Mouse (Mus musculus): ENCODE measurements around the gene Mob2.

Mob2 gene

GRCm38 (mm10) chr7:142025196-142025595 is 35.7 kb downstream of the Mob2 start:
- DNase-seq (ENCODE audit: low spot score in 2 of 2): no peak

- DNase-seq (ENCODE audit: low spot score in 2 of 2): no peak
These were observed 40.0 kb downstream of the Mob2 start for GRCm38 (mm10) chr7:142020827-142021226.

- DNase-seq (ENCODE audit: low spot score in 2 of 2): peak in 1 of 2 experiments; percentile 56
These were observed 41.2 kb downstream of the Mob2 start for GRCm38 (mm10) chr7:142019699-142020098.

- no peak for DNase-seq (ENCODE audit: low spot score in 2 of 2)
These were observed 44.3 kb downstream of the Mob2 start for GRCm38 (mm10) chr7:142016562-142016961.

GRCm38 (mm10) chr7:142001597-142002340 is 59.1 kb downstream of the Mob2 start:
- DNase-seq (ENCODE audit: low spot score in 2 of 2): no peak

- no peak for DNase-seq (ENCODE audit: low spot score in 2 of 2)
These were observed 60.2 kb downstream of the Mob2 start for GRCm38 (mm10) chr7:142000661-142001060.

GRCm38 (mm10) chr7:141994121-141994520 is 66.7 kb downstream of the Mob2 start:
- DNase-seq (ENCODE audit: low spot score in 2 of 2): no peak

GRCm38 (mm10) chr7:141991183-141991582 is 69.7 kb downstream of the Mob2 start:
- DNase-seq (ENCODE audit: low spot score in 2 of 2): no peak

GRCm38 (mm10) chr7:141988314-141988806 is 72.5 kb downstream of the Mob2 start:
- no peak for DNase-seq (ENCODE audit: low spot score in 2 of 2)

GRCm38 (mm10) chr7:141981237-141981636 is 79.6 kb downstream of the Mob2 start:
- no peak for DNase-seq (ENCODE audit: low spot score in 2 of 2)

- no peak for DNase-seq (ENCODE audit: low spot score in 2 of 2)
These were observed 81.6 kb downstream of the Mob2 start for GRCm38 (mm10) chr7:141979247-141979646.

- no peak for DNase-seq (ENCODE audit: low spot score in 2 of 2)
These were observed 82.9 kb downstream of the Mob2 start for GRCm38 (mm10) chr7:141978003-141978402.

GRCm38 (mm10) chr7:141972831-141973619 is 87.8 kb downstream of the Mob2 start:
- peak in 1 of 2 experiments; percentile 68 for DNase-seq (ENCODE audit: low spot score in 2 of 2)

GRCm38 (mm10) chr7:141966281-141966680 is 94.6 kb downstream of the Mob2 start:
- no peak for DNase-seq (ENCODE audit: low spot score in 2 of 2)

GRCm38 (mm10) chr7:141962521-141962920 is 98.3 kb downstream of the Mob2 start:
- no peak for DNase-seq (ENCODE audit: low spot score in 2 of 2)

GRCm38 (mm10) chr7:141961491-141961890 is 99.4 kb downstream of the Mob2 start:
- DNase-seq (ENCODE audit: low spot score in 2 of 2): no peak

- DNase-seq (ENCODE audit: low spot score in 2 of 2): no peak
These were observed 99.9 kb downstream of the Mob2 start for GRCm38 (mm10) chr7:141960926-141961325.

- no peak for DNase-seq (ENCODE audit: low spot score in 2 of 2)
These were observed 101.7 kb downstream of the Mob2 start for GRCm38 (mm10) chr7:141959133-141959532.
